Mouse (Mus musculus) megakaryocyte, embryonic 14.5 days (primary cell): ENCODE measurements at regions not wholly inside any gene's neighbourhood (a gene's known extent, or its start where the extent isn't known, plus 50 kb on each side); places are given as distances from the start of the nearest gene placed in this dataset.

Source experiments
- FLI1 ChIP-seq: IDR thresholded peaks from 2 replicates; pipeline ENCODE4 v1.6.1; 2012; ENCODE audit warnings: low read length, inconsistent platforms, mixed read lengths
- GATA1 ChIP-seq: IDR thresholded peaks from 3 replicates; pipeline ENCODE4 v1.6.1; 2012; ENCODE audit warnings: mixed read lengths, low read length, inconsistent platforms, borderline replicate concordance

DNA sequence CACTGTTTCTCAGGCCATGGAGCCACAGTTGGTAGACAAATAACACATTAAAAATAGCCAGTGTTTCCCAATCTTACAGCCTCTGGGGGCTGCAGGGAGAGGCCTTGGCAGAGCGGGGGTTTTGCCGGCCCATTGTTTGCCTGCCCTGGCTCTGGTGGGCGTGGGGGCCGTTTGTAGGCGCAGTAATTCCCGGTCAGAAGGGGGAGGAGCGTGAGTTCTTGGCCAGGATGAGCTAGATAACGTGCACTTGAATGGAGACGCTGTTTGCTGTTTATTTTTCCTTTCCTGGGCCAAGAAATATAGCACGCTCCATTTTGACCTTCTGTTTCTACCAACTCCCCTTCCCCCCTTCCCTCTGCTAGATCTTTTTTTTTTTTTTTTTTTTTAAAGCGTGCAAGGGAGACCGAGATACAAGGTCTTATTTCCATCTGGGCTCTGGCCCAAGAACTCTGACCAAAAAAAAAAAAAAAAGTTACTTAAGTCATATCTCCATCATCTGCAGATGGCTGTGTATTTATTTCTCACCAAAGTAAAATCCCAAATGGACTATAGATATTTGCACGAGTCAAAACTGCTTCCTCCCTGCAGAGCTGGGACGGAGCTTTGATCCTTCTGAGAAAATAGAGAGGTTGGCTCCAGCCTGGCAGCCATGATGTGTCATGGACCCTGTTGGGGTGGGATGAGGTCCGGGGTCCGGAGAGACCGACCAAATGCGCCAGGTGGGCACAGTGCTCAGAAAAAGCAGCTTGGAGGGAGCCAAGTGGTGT lies 135.5 kb upstream of the Haao start:
- no peak for TF ChIP-seq GATA1
- no peak for TF ChIP-seq FLI1
